ENCODE assay signal across 27 mouse cellular contexts in the genomic region with DNA sequence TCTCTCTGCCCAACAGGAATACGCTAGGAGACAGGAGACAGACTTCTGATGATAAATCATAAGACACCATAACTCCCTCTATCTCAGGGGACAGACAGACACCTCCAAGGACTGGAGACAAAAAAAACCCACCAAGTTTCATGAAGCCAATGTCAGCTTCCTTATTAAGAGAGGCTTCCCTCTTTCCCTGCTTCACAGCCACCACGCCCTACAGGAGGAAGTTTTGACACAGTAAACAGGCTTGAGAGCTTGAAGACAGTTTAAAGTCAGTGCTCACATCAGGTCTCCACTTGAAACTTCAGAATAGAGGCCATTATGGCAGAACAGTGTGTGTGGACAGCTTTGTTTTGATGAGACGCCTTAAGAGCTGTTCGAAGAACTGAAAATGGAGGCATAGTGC.
A peak's percentile ranks its signal among the peaks of the same experiment; 100 is the strongest.
DNase-seq lines count a peak whose midpoint lies in the region; ATAC-seq and TF ChIP-seq lines count a peak whose summit lies in the region.
"Had no signal": no experiment of that assay in that cellular context is flagged by ENCODE, and none has a peak within 500 bp of the region (broad histone marks: within the 10 kb centered on the region; RNA-seq: fewer than 3 reads in every experiment).

No protein-coding gene starts in this region.

- no peak for ATAC-seq in hindbrain, embryonic 12.5 days (ENCODE audit: low FRiP score)
- ATAC-seq in megakaryocyte progenitor cell, adult 5-6 weeks (replicated peaks; ENCODE audit: poor library complexity): peak; percentile 31; the same call in 1 of the 2 replicates
- ATAC-seq in lung, postnatal 0 days: no peak
- ATAC-seq: CD4-positive, CD25-positive, alpha-beta regulatory T cell, adult 4 months; forebrain, embryonic 15.5 days; inflammation-experienced regulatory T-cells, adult 6 months had no signal

- no peak overlapping the region for H3K4me3 ChIP-seq in hindbrain, embryonic 10.5 days
- no peak overlapping the region for H3K4me3 ChIP-seq in hindbrain, embryonic 12.5 days
- H3K4me3 ChIP-seq in MEL (ENCODE audit: control insufficient read depth in 1 of 2, insufficient read depth in 1 of 2, low read depth in 2 of 2, low read length in 2 of 2): no peak overlapping the region
- no peak overlapping the region for H3K4me3 ChIP-seq in bone marrow macrophage, adult 2 months (ENCODE audit: insufficient read depth, low read length)
- H3K4me3 ChIP-seq in lung, postnatal 0 days (ENCODE audit: low read depth, low read length): no peak overlapping the region
- H3K4me3 ChIP-seq: forebrain, embryonic 10.5 days; forebrain, embryonic 15.5 days; hindbrain, embryonic 15.5 days; kidney, embryonic 15.5 days; liver, embryonic 13.5 days; midbrain, embryonic 12.5 days; neural tube, embryonic 15.5 days had no signal

- H3K4me1 ChIP-seq in hindbrain, embryonic 10.5 days (replicated peaks): peaks cover 43% of the 10 kb centered on the region
- H3K4me1 ChIP-seq in hindbrain, embryonic 12.5 days: peaks cover 44% of the 10 kb centered on the region
- no peaks in the 10 kb centered on the region for H3K4me1 ChIP-seq in MEL (ENCODE audit: control insufficient read depth in 1 of 2, insufficient read depth in 2 of 2, low read length in 2 of 2)
- H3K4me1 ChIP-seq in bone marrow macrophage, adult 2 months (ENCODE audit: control insufficient read depth, insufficient read depth, low read length): peaks cover 15% of the 10 kb centered on the region
- no peaks in the 10 kb centered on the region for H3K4me1 ChIP-seq in lung, postnatal 0 days (ENCODE audit: insufficient read depth, low read depth, low read length)
- H3K4me1 ChIP-seq: kidney, embryonic 15.5 days; liver, embryonic 13.5 days had no signal

- H3K79me2 ChIP-seq in MEL (ENCODE audit: control insufficient read depth, insufficient read depth, low read length, poor library complexity): no peaks in the 10 kb centered on the region

- no peaks in the 10 kb centered on the region for H3K27me3 ChIP-seq in hindbrain, embryonic 10.5 days (ENCODE audit: insufficient read depth, poor library complexity, severe bottlenecking)
- H3K27me3 ChIP-seq in hindbrain, embryonic 12.5 days: no peaks in the 10 kb centered on the region
- no peaks in the 10 kb centered on the region for H3K27me3 ChIP-seq in MEL (ENCODE audit: control insufficient read depth in 1 of 2, insufficient read depth in 2 of 2, low read length in 2 of 2)
- H3K27me3 ChIP-seq in lung, postnatal 0 days (replicated peaks; ENCODE audit: insufficient read depth, low read length): no peaks in the 10 kb centered on the region
- H3K27me3 ChIP-seq: forebrain, embryonic 15.5 days; hindbrain, embryonic 15.5 days; kidney, embryonic 15.5 days; liver, embryonic 13.5 days; midbrain, embryonic 12.5 days; neural tube, embryonic 15.5 days had no signal

- H3K36me3 ChIP-seq in hindbrain, embryonic 10.5 days: peaks cover 15% of the 10 kb centered on the region
- peaks cover 15% of the 10 kb centered on the region for H3K36me3 ChIP-seq in hindbrain, embryonic 12.5 days
- H3K36me3 ChIP-seq in MEL (ENCODE audit: control insufficient read depth in 1 of 2, insufficient read depth in 2 of 2, low read length in 2 of 2): no peaks in the 10 kb centered on the region; a peak in 1 of 4 replicates
- H3K36me3 ChIP-seq in lung, postnatal 0 days (ENCODE audit: insufficient read depth, low read length): no peaks in the 10 kb centered on the region
- H3K36me3 ChIP-seq: forebrain, embryonic 15.5 days had no signal

- DNase-seq in hindbrain, embryonic 10.5 days (ENCODE audit: low spot score): no peak
- peak; percentile 10 for DNase-seq in MEL (ENCODE audit: low read depth, low spot score)
- no peak for DNase-seq in ovary, postnatal 36 days (ENCODE audit: low spot score)
- DNase-seq in lung, postnatal 0 days (ENCODE audit: low spot score): no peak
- DNase-seq: adrenal gland, postnatal 25 days; cerebellum, adult 8-10 months; cerebellum, postnatal 25 days; heart, postnatal 4 days; kidney, adult 18-20 months; kidney, postnatal 25 days; layer of hippocampus, postnatal 36 days; left cerebral cortex, postnatal 4 days; liver, embryonic 13.5 days; lung, adult 18-20 months; lung, postnatal 10 days; right cerebral cortex, postnatal 25 days had no signal

- WGBS in hindbrain, embryonic 10.5 days: 93% methylated on average over 4 of the region's 4 CpGs
- 90% methylated on average over 4 of the region's 4 CpGs for WGBS in hindbrain, embryonic 12.5 days
- 71% methylated on average over 4 of the region's 4 CpGs for WGBS in lung, postnatal 0 days

- no peak for TF ChIP-seq EP300 in MEL (IDR thresholded peaks at IDR 0.05; ENCODE audit: low read depth in 1 of 2, low read length in 2 of 2)
- TF ChIP-seq EP300 in lung, postnatal 0 days (IDR thresholded peaks at IDR 0.05): no peak

- peak overlapping the region; percentile 50; the same call in 1 of the 2 replicates for H3K27ac ChIP-seq in hindbrain, embryonic 10.5 days
- H3K27ac ChIP-seq in hindbrain, embryonic 12.5 days: no peak overlapping the region
- H3K27ac ChIP-seq in MEL (ENCODE audit: control insufficient read depth, low read depth, low read length): no peak overlapping the region
- H3K27ac ChIP-seq in bone marrow macrophage, adult 2 months (ENCODE audit: insufficient read depth, low read depth, low read length): peak overlapping the region; percentile 65
- H3K27ac ChIP-seq in lung, postnatal 0 days (ENCODE audit: low read length): no peak overlapping the region
- H3K27ac ChIP-seq: forebrain, embryonic 10.5 days; forebrain, embryonic 15.5 days; hindbrain, embryonic 15.5 days; kidney, embryonic 15.5 days; liver, embryonic 13.5 days; midbrain, embryonic 12.5 days; neural tube, embryonic 15.5 days had no signal

- TF ChIP-seq POLR2A in MEL (IDR thresholded peaks at IDR 0.05; ENCODE audit: control insufficient read depth in 1 of 2, insufficient read depth in 1 of 2, low read depth in 1 of 2, low read length in 2 of 2, poor library complexity in 1 of 2): no peak
- TF ChIP-seq POLR2A in bone marrow macrophage, adult 2 months (IDR thresholded peaks at IDR 0.05; ENCODE audit: borderline replicate concordance, low read depth, low read length): no peak

- TF ChIP-seq CTCF in MEL (IDR thresholded peaks at IDR 0.05 in 2 of 3, conservative IDR thresholded peaks at IDR 0.05 in 1 of 3; ENCODE audit: control insufficient read depth in 1 of 3, insufficient read depth in 1 of 3, low read depth in 2 of 3, low read length in 3 of 3, poor library complexity in 1 of 3, severe bottlenecking in 1 of 3): no peak
- no peak for TF ChIP-seq CTCF in bone marrow macrophage, adult 2 months (IDR thresholded peaks at IDR 0.05; ENCODE audit: low read depth, low read length)
- no peak for TF ChIP-seq CTCF in lung, postnatal 0 days (IDR thresholded peaks at IDR 0.05)

- H3K9me3 ChIP-seq in hindbrain, embryonic 10.5 days: no peaks in the 10 kb centered on the region
- no peaks in the 10 kb centered on the region for H3K9me3 ChIP-seq in hindbrain, embryonic 12.5 days (replicated peaks)
- H3K9me3 ChIP-seq in MEL (replicated peaks; ENCODE audit: insufficient read depth, low read length): no peaks in the 10 kb centered on the region
- no peaks in the 10 kb centered on the region for H3K9me3 ChIP-seq in lung, postnatal 0 days (ENCODE audit: low read length)
- H3K9me3 ChIP-seq: forebrain, embryonic 10.5 days; forebrain, embryonic 15.5 days; hindbrain, embryonic 15.5 days; kidney, embryonic 15.5 days; liver, embryonic 13.5 days; midbrain, embryonic 12.5 days; neural tube, embryonic 15.5 days had no signal

- H3K4me2 ChIP-seq in hindbrain, embryonic 12.5 days (replicated peaks): no peak overlapping the region
- no peak overlapping the region for H3K4me2 ChIP-seq in lung, postnatal 0 days (replicated peaks; ENCODE audit: low read depth, low read length)
- H3K4me2 ChIP-seq: forebrain, embryonic 15.5 days; hindbrain, embryonic 15.5 days; kidney, embryonic 15.5 days; liver, embryonic 13.5 days; midbrain, embryonic 12.5 days; neural tube, embryonic 15.5 days had no signal

- TF ChIP-seq RAD21 in MEL (IDR thresholded peaks at IDR 0.05; ENCODE audit: low read depth, low read length): no peak

- H3K9ac ChIP-seq in hindbrain, embryonic 12.5 days: no peak overlapping the region
- H3K9ac ChIP-seq in MEL (ENCODE audit: control insufficient read depth, low read depth, low read length, poor library complexity, severe bottlenecking): no peak overlapping the region
- H3K9ac ChIP-seq in lung, postnatal 0 days (replicated peaks; ENCODE audit: low read depth): no peak overlapping the region
- H3K9ac ChIP-seq: forebrain, embryonic 15.5 days; hindbrain, embryonic 15.5 days; kidney, embryonic 15.5 days; liver, embryonic 13.5 days; midbrain, embryonic 12.5 days; neural tube, embryonic 15.5 days had no signal

TF ChIP-seq in MEL, 35 proteins besides CTCF, POLR2A, EP300 and RAD21:
- TF ChIP-seq NELFE (IDR thresholded peaks at IDR 0.05; ENCODE audit: low read depth, low read length) (no peak), TBP (IDR thresholded peaks at IDR 0.05; ENCODE audit: low read depth, low read length) (no peak), MAZ (IDR thresholded peaks at IDR 0.05; ENCODE audit: low read depth, low read length) (no peak), CHD1 (IDR thresholded peaks at IDR 0.05; ENCODE audit: low read depth, low read length) (no peak), POLR2AphosphoS2 (IDR thresholded peaks at IDR 0.05; ENCODE audit: low read length) (no peak), SMC3 (IDR thresholded peaks at IDR 0.05; ENCODE audit: low read depth, low read length) (no peak), MYB (IDR thresholded peaks at IDR 0.05; ENCODE audit: low read depth, low read length) (no peak), NRF1 (IDR thresholded peaks at IDR 0.05; ENCODE audit: insufficient read depth, low read depth, low read length, poor library complexity, severe bottlenecking) (no peak), TAL1 (IDR thresholded peaks at IDR 0.05; ENCODE audit: low read length) (no peak), HCFC1 (IDR thresholded peaks at IDR 0.05; ENCODE audit: low read depth, low read length) (no peak), BHLHE40 (IDR thresholded peaks at IDR 0.05; ENCODE audit: borderline replicate concordance, low read depth, low read length) (no peak)

Comparison
In these comparisons a context has a peak if more than half of its experiments do, and no peak if none do; other contexts are left out.
1. H3K27ac ChIP-seq: peak in hindbrain, embryonic 10.5 days (single experiment) and bone marrow macrophage, adult 2 months (single experiment); none in hindbrain, embryonic 12.5 days (single experiment), MEL (single experiment) and lung, postnatal 0 days (single experiment).